Mouse (Mus musculus): ENCODE measurements at regions not wholly inside any gene's neighbourhood (a gene's known extent, or its start where the extent isn't known, plus 50 kb on each side); places are given as distances from the start of the nearest gene placed in this dataset.

GRCm38 (mm10) chr3:120591183-120591582 is 580.3 kb downstream of the Rwdd3 start:
- ATAC-seq (replicated peaks; ENCODE audit: low FRiP score, low TSS enrichment, poor library complexity, severe bottlenecking) = no peak

DNA sequence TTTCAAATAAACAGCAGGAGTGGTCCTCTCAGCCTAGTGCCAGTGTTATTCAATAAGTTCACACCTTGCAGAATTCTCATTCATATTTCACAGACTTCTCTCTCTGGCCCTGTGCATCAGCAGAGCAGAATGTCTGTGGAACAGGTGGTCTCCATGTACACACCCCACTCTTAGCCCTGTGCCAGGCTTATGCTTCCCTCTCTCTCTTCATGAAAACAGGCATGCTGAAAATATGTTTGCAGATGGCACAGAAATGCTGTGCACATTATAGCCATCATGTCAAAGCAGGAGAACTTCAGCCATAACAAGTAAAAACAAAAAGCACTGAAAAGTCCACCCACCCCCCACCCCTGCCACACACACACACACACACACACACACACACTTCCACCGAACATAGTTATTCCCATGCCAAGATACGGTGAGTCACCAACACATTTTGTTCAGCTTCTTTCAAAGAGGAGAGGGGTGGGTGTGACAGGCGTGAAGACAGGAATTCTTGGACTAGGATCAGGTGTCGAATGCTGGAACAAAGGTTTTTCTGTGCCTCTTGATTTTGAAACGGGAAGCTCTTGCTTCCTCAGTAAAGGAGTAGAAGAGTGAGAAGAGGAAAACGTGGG is 600.6 kb downstream of the Rwdd3 start:
- no peak for ATAC-seq (replicated peaks; ENCODE audit: low FRiP score, low TSS enrichment, poor library complexity, severe bottlenecking)

DNA sequence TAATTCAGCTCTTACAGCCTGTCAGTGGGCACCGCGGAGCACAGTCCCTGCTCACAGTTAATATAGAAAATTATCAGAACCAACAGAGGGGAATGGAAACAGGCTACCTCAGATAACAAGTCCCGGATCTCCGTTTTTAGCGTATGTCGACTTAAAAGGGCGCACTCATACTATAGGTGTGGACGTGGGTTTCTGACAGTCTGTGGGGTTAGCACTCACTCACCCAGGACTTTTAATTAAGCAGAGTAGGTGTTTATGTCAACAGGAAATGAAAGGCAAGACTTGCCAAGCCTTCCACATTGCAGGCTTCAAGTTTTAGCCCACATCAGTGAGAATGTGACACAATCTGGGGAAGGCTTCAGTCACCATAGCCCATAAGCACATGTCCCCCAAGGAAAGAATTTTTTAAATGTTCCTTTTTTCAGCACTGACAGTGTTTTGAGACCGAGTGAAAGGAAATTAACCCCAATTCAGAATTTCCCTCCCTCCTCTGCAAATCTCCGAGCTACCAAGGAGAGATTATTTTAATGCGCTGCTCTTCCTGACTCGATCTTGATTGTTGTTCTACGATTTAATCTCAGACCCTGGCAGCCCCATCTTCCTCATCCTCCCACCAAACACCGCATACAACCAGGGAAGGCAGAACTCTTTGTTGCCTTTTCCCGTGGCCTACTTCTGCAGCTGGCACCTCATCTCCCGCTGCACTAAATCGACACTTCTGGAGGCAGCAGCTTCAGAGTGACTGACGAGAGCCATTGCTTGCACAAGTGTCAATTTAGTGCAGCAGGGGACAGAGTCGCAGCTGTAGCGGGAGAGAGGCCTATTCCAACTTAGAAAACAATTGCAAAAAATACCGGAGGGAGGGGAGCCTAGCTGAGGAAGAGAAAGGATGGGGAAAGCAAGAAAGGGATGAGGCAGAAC is 629.7 kb downstream of the Rwdd3 start:
- ATAC-seq (replicated peaks; ENCODE audit: low FRiP score, low TSS enrichment, poor library complexity, severe bottlenecking) = no peak

DNA sequence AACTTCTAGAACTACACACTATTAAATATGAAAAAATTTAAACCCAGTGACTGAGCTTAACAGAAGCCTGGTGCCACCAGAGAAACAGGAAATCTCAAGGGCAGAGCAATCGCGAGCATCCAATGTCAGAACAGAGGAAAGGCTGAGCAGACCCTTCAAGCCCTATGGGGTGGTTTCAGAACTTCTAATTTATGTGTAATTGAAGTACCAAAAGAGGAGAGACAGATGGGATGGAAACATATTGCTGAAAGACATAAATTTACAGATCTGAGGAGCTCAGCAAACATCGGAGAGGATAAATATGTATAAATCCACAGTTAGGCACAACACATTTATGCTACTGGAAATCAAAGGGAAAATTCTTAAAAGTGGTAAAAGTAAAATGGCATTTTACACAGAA is 637.6 kb downstream of the Rwdd3 start:
- ATAC-seq (replicated peaks; ENCODE audit: low FRiP score, low TSS enrichment, poor library complexity, severe bottlenecking) = no peak

DNA sequence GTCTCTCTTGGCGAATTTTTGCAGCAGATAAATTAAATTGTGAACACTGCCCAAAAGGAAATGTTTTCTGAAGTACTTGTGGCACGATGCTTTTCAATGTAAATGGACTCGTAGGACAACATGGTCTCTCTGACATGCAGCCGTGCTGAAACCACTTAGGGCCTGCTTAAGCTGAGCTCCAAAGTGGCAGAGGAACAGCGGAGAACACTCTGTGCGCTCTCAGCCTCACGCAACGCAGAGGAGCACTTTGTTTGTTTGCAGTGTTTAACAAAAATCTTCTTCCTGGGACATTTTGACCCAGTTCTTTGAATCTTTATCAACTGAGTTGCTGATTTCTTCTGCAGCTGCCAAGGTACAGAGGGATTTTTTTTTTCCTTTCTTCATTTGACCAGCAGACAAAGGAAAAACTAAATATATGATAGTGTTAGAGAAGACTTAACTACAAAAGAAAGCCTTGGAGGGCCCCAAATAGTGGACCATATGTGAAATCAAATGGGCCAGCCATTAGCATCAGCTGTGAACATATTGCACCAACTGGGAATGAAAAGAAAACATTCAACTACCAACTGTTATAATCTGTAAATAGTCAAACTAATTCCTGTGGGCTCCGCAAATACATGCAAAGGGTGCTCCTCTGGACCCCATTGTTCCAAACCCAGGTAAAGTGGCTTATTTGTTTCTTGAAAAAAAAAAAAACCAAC is 639.5 kb downstream of the Rwdd3 start:
- ATAC-seq (replicated peaks; ENCODE audit: low FRiP score, low TSS enrichment, poor library complexity, severe bottlenecking) = no peak

DNA sequence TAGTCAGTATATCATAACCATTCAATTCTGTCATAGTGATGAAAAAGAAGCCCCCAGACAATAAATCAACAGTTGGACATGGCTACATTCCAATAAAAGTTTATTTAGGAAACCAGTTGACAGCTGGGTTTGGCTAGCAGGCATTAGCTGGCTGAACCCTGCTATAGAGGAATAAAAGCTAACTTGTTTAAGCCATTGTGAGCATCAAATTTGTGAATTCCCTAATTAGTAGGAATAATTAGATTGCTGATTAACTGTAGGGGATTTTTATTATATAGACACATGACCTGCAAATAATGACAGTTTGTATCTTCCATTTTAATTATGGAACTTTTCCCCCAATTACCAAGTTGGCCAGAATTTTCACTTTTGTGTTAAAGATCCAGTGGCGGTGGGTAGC is 659.8 kb downstream of the Rwdd3 start:
- ATAC-seq (replicated peaks; ENCODE audit: low FRiP score, low TSS enrichment, poor library complexity, severe bottlenecking) = no peak

DNA sequence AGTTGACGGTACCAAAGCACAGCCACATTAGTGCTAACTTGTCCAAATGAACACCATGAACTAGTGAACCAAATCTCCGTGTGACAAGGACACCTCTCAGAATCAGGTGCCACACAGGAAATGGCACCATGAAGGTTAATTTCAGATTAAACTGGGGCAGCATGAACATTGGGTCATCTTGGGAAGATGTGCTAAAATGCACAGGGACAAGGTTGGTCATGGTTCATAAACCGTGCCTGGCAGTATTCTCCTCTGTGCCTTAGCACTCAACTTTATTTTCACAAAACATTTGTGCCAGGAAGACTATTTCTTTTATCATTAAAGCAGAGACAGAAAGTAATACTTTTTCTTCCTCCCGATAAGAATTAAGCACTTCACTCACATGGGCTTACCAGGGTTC is 672.6 kb downstream of the Rwdd3 start:
- ATAC-seq (replicated peaks; ENCODE audit: low FRiP score, low TSS enrichment, poor library complexity, severe bottlenecking) = no peak

- no peak for ATAC-seq (replicated peaks; ENCODE audit: low FRiP score, low TSS enrichment, poor library complexity, severe bottlenecking)
Measured at GRCm38 (mm10) chr3:120477934-120478333, 693.6 kb downstream of the Rwdd3 start.

DNA sequence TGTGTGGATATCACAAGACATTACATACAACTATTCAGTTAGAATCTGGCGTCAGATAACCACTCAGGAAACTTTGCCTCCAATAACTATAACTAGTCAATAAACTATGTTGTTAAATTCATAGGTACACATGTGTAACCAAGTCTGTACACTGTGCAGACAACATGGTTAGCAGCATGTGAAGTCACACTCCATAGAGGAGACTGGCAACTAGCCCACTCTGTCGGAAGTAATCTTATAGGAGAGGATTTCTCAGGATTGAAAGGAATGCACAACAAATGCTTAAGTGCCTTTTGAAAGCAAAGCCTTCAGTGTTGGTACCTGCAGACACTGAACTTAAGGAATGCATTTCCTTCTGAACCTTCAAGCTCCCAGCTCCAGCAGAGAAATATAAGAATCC is 693.0 kb upstream of the Ptbp2 start:
- ATAC-seq (replicated peaks; ENCODE audit: low FRiP score, low TSS enrichment, poor library complexity, severe bottlenecking) = no peak

- ATAC-seq (replicated peaks; ENCODE audit: low FRiP score, low TSS enrichment, poor library complexity, severe bottlenecking) = no peak
Measured at GRCm38 (mm10) chr3:120473645-120474038, 689.4 kb upstream of the Ptbp2 start.

DNA sequence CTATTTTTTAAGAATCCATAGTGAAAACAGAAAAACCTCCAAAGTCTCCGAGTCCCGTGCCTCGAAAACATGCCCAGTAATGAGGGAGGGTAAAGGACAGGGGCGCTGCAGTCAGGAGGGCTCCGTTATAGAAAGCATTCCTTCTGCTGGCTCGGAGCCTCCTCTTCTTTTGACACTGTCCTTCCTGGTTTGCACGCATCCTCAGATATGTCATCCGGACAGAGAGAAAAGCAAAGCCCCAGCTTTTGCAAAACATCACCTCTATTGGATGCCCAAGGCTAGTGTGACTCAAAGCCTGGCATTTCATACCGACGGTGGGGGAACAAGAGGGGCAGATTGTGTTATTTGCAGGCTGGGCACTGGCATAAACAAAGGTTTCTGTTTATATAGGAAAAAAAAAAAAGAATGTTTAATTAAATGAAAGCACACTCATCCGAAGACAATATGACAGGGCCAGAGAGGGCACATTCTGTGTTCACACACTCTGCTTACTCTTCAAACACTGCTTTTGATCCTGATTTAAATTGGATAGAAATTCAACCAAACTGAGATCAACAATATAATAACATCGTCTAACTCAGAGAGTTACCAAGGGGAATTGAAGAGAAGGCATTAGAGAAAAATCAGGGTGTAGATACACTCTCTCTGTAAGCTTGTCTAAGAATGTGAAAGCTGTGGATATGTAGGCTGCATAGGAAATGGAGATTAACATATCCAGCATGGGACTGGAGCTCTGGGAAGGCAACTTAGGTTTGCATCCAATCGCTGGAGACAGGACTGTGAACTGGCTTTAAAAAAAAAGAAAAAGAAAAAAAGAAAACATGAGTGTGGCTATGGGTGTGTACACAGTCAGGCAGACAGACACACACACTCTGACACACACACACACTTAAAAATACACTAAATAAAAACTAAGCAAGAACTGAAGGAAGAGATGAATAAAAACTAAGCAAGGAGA is 688.7 kb upstream of the Ptbp2 start:
- ATAC-seq (replicated peaks; ENCODE audit: low FRiP score, low TSS enrichment, poor library complexity, severe bottlenecking) = no peak

DNA sequence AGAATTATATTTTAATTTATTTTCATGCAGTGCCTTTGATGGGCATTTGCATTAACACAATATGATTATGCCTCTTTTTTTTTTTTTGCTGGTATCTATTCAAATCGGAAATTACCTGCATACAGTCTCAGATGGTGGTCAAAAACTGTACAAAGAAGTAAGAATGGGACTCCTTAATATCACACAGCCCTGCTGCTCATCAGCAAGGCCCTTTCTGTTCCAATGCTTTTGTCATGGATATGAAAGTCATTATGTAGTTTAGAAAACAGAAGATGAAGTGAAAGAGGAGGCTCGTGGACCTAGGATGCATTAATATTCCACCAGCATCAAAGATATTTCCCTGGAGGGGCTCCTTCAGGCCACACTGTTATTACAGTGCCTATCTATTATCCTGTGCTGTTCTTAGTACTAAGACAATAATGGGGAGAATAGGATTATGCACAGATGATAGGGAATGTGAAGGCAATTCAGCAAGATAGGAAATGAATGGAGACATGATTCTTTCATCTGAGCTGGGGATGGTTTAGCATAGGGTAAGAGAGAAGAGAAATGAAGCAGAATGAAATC is 687.7 kb upstream of the Ptbp2 start:
- ATAC-seq (replicated peaks; ENCODE audit: low FRiP score, low TSS enrichment, poor library complexity, severe bottlenecking) = no peak

GRCm38 (mm10) chr3:120468887-120469286 is 684.6 kb upstream of the Ptbp2 start:
- ATAC-seq (replicated peaks; ENCODE audit: low FRiP score, low TSS enrichment, poor library complexity, severe bottlenecking) = no peak

GRCm38 (mm10) chr3:120460717-120461116 is 676.5 kb upstream of the Ptbp2 start:
- ATAC-seq (replicated peaks; ENCODE audit: low FRiP score, low TSS enrichment, poor library complexity, severe bottlenecking) = no peak

DNA sequence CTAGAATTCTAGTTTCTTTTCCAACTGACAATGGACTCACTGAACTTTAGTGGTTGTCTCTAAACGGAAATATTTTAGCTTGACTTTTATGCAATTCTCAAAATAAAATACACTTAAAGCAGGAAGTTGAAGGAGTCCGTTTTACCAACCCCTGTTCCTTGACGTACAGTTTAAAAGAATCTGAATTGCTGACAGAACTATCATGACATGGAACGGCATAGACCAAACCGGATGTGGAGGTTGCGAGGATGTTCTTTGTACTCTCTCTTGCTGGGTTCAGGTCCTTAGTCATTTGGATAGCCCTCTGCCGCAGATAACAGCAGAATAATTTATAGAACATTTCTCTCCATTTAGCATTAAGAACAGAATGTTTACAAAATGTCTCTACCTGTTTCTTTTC is 673.6 kb upstream of the Ptbp2 start:
- no peak for ATAC-seq (replicated peaks; ENCODE audit: low FRiP score, low TSS enrichment, poor library complexity, severe bottlenecking)

- no peak for ATAC-seq (replicated peaks; ENCODE audit: low FRiP score, low TSS enrichment, poor library complexity, severe bottlenecking)
Measured at GRCm38 (mm10) chr3:120441127-120441526, 656.9 kb upstream of the Ptbp2 start.

DNA sequence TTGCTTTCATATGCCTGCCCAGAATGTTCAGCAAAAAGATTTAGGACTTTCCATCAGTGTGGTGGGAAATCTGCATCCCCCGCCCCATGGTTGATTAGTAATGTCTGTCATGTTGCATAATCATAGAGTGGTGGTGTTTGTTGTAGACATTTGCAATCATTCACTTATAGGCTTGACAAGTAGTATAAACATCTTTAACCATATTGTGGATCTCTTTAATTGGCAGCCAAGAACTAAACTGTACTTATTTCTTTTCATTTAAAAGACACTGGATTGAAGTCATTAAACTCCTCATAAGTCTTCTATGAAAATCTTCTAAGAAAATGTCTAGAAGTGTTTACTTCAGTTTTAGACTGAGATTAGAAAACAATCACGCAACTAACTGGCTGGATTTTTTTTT is 646.0 kb upstream of the Ptbp2 start:
- ATAC-seq (replicated peaks; ENCODE audit: low FRiP score, low TSS enrichment, poor library complexity, severe bottlenecking) = no peak

- no peak for ATAC-seq (replicated peaks; ENCODE audit: low FRiP score, low TSS enrichment, poor library complexity, severe bottlenecking)
Measured at GRCm38 (mm10) chr3:120416634-120417033, 632.4 kb upstream of the Ptbp2 start.

DNA sequence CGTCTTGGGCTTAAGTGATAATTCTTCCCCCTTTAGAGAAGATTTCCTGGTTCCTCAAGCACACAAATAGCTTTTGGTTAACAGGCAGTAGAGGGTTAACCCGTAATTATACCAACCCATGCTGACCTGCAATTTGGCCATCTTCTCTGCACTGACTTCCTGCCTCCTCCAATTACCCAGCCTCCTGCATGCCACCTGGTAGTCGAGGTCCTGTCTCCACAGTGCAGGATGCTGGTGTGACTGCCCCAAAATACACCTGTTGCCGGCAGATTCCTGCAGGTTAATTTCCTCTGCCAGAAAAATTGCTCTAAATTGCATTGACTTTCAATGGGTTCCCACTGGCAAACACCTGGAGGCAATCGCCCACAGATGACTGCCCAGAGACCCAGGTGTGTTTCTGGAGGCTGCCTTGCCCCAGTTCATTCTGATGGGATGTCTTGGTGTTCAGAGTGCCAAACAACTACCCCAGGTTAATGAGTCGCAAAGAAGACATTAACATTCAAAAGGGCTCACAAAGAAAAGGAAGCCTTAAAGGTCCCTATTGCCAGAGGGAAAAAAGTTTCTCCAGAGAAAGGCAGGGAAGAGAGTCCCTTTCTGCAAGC is 591.5 kb upstream of the Ptbp2 start:
- ATAC-seq (replicated peaks; ENCODE audit: low FRiP score, low TSS enrichment, poor library complexity, severe bottlenecking) = no peak

All from megakaryocyte-erythroid progenitor cell, adult 5-6 weeks (primary cell).